Mouse (Mus musculus): ENCODE data around the gene Aldh6a1. TPM values are rescaled to one million over a fixed set of nuclear protein-coding genes. Genes with fewer than 3 reads are reported as not detected.

The Aldh6a1 gene
- 24.0 TPM for polyA plus RNA-seq (2017; shearing (Covaris generic))

GRCm38 (mm10) chr12:84450718-84451646 lies at the start of gene Aldh6a1, which contains the start of gene Lin52:
Gene Aldh6a1, minus strand, starts transcription at chr12:84451004.
Gene Lin52, plus strand, starts transcription at chr12:84451422.

GRCm38 (mm10) chr12:84416834-84417604 lies 33.8 kb downstream of the Aldh6a1 start, which contains the start of gene Rnf113a2:
Gene Rnf113a2, plus strand, starts transcription at chr12:84417196.

GRCm38 (mm10) chr12:84408819-84409507 lies 41.8 kb downstream of the Aldh6a1 start, which contains the start of the genes Entpd5 and Bbof1:
Gene Entpd5, minus strand, starts transcription at chr12:84409029.
Gene Bbof1, plus strand, starts transcription at chr12:84409071.

Other genes with a start within 250 kb of the Aldh6a1 start
- gene Elmsan1, start 232.1 kb downstream of the Aldh6a1 start, polyA plus RNA-seq (2017; shearing (Covaris generic)), result 168 TPM
- gene Ptgr2, start 165.8 kb downstream of the Aldh6a1 start, polyA plus RNA-seq (2017; shearing (Covaris generic)), result 15.8 TPM
- 73.0 TPM for gene Zfp410, start 134.2 kb downstream of the Aldh6a1 start, polyA plus RNA-seq (2017; shearing (Covaris generic))
- gene Coq6, start 89.3 kb downstream of the Aldh6a1 start, polyA plus RNA-seq (2017; shearing (Covaris generic)), result 20.6 TPM
- gene Fam161b, start 89.2 kb downstream of the Aldh6a1 start, polyA plus RNA-seq (2017; shearing (Covaris generic)), result 1.5 TPM
- 63.8 TPM for gene Entpd5, start 42.0 kb downstream of the Aldh6a1 start, polyA plus RNA-seq (2017; shearing (Covaris generic))
- 2.0 TPM for gene Bbof1, start 41.9 kb downstream of the Aldh6a1 start, polyA plus RNA-seq (2017; shearing (Covaris generic))
- 35.5 TPM for gene Rnf113a2, start 33.8 kb downstream of the Aldh6a1 start, polyA plus RNA-seq (2017; shearing (Covaris generic))
- 30.2 TPM for gene Lin52, start 418 bp upstream of the Aldh6a1 start, polyA plus RNA-seq (2017; shearing (Covaris generic))
- not detected for gene Vsx2, start 118.8 kb upstream of the Aldh6a1 start, polyA plus RNA-seq (2017; shearing (Covaris generic))
- gene Abcd4, start 166.4 kb upstream of the Aldh6a1 start, polyA plus RNA-seq (2017; shearing (Covaris generic)), result 20.3 TPM
- gene Vrtn, start 190.0 kb upstream of the Aldh6a1 start, polyA plus RNA-seq (2017; shearing (Covaris generic)), result not detected
- not detected for gene Syndig1l, start 247.8 kb upstream of the Aldh6a1 start, polyA plus RNA-seq (2017; shearing (Covaris generic))